Mouse (Mus musculus): ENCODE measurements around the gene Helz.

Gene Helz

GRCm38 (mm10) chr11:107729141-107729540 lies 181.4 kb downstream of the Helz start:
- no peak for DNase-seq

GRCm38 (mm10) chr11:107730940-107731339 lies 183.2 kb downstream of the Helz start:
- no peak for DNase-seq

- no peak for DNase-seq
Observed at GRCm38 (mm10) chr11:107731498-107731897, 183.8 kb downstream of the Helz start.

GRCm38 (mm10) chr11:107734133-107734532 lies 186.4 kb downstream of the Helz start:
- no peak for DNase-seq

GRCm38 (mm10) chr11:107737886-107738285 lies 190.2 kb downstream of the Helz start:
- no peak for DNase-seq

- no peak for DNase-seq
Observed at GRCm38 (mm10) chr11:107738418-107739099, 190.8 kb downstream of the Helz start.

- DNase-seq, result peak; percentile 41
Observed at GRCm38 (mm10) chr11:107743100-107743499, 195.4 kb downstream of the Helz start.
